ENCODE assay signal across 18 mouse cellular contexts in the genomic region with DNA sequence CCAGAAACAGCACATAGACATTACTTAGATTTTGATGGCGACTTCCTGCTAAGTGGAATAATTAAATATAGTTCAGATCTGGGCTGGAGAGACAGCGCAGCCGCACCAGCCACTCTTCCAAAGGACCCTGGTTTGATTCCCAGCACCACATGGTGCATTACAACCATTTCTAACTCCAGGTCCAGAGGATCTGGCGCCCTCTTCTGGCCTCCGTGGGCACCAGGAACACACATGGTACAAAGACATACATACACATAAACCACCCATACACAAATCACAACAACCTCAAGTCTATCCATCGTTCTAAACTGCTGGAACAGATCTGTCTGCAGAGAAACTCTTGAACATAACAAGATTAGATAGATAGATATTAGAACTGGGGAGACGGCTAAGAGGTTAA. TPM values are rescaled to one million over a fixed set of nuclear protein-coding genes. Genes with fewer than 3 reads are reported as not detected.
"Had no signal": no experiment of that assay in that cellular context is flagged by ENCODE, and none has a peak within 500 bp of the region (broad histone marks: within the 10 kb centered on the region; RNA-seq: fewer than 3 reads in every experiment).

No protein-coding gene starts in this region.

- H3K9me3 ChIP-seq: limb, embryonic 15.5 days; midbrain, embryonic 15.5 days; neural tube, embryonic 13.5 days had no signal

- H3K9ac ChIP-seq: limb, embryonic 15.5 days; liver, embryonic 15.5 days; lung, embryonic 14.5 days; midbrain, embryonic 15.5 days; neural tube, embryonic 13.5 days had no signal

- H3K4me3 ChIP-seq: limb, embryonic 15.5 days; liver, embryonic 15.5 days; midbrain, embryonic 10.5 days; midbrain, embryonic 15.5 days; neural tube, embryonic 13.5 days had no signal

- DNase-seq: kidney, adult 8-10 months; kidney, postnatal 36 days; layer of hippocampus, adult 9-11 months; layer of hippocampus, postnatal 36 days; lung, embryonic 14.5 days; lung, postnatal 10 days; lung, postnatal 4 days; retina, postnatal 1 day; right cerebral cortex, postnatal 4 days; spleen, adult 18-20 months; thymus, postnatal 25 days had no signal

- H3K27ac ChIP-seq: limb, embryonic 15.5 days; liver, embryonic 15.5 days; midbrain, embryonic 10.5 days; midbrain, embryonic 15.5 days; neural tube, embryonic 13.5 days had no signal

- H3K4me2 ChIP-seq: limb, embryonic 15.5 days; liver, embryonic 15.5 days; lung, embryonic 14.5 days; midbrain, embryonic 15.5 days; neural tube, embryonic 13.5 days had no signal

- H3K27me3 ChIP-seq: limb, embryonic 15.5 days; liver, embryonic 15.5 days; midbrain, embryonic 15.5 days; neural tube, embryonic 13.5 days had no signal

- ATAC-seq: intestine, embryonic 16.5 days; midbrain, embryonic 15.5 days had no signal

- H3K4me1 ChIP-seq: limb, embryonic 15.5 days; liver, embryonic 15.5 days; midbrain, embryonic 10.5 days; midbrain, embryonic 15.5 days; neural tube, embryonic 13.5 days had no signal

RNA-seq across cellular contexts. Expression of a gene that starts 51.1 kb away (rescaled TPM):
- polyA plus RNA-seq: limb, embryonic 11.5 days had no signal
